Mouse (Mus musculus): Measurements from ENCODE around the gene Akr1d1. TPM values are rescaled to one million over a fixed set of nuclear protein-coding genes. Genes with fewer than 3 reads are reported as not detected.
A peak's percentile ranks its signal among the peaks of the same experiment; 100 is the strongest.

Akr1d1 gene
- polyA plus RNA-seq, 1 experiment from 2014 or later, result 1.4 TPM

GRCm38 (mm10) chr6:37615490-37615889 is 85.5 kb downstream of the Akr1d1 start:
- no peak for ATAC-seq (ENCODE audit: low FRiP score, low TSS enrichment)
- DNase-seq (ENCODE audit: low spot score), result no peak
- Histone ChIP-seq H3K9me3 (ENCODE audit: control insufficient read depth, low read length) (no peaks in the 10 kb centered on the region), H3K4me2 (replicated peaks; ENCODE audit: low read depth) (no peak overlapping the region), H3K27me3 (ENCODE audit: control insufficient read depth, insufficient read depth, low read length) (no peaks in the 10 kb centered on the region), H3K4me1 (replicated peaks; ENCODE audit: control insufficient read depth, insufficient read depth) (0 out of 2 replicates have a peak, but pooled peaks cover 3% of the 10 kb centered on the region), H3K4me3 (ENCODE audit: low read depth, low read length) (no peak overlapping the region), H3K9ac (ENCODE audit: low read length) (no peak overlapping the region), H3K36me3 (ENCODE audit: control insufficient read depth, insufficient read depth, low read length) (no peaks in the 10 kb centered on the region), H3K27ac (replicated peaks) (no peak overlapping the region)
- TF ChIP-seq EP300 (optimal IDR thresholded peaks at IDR 0.05) (no peak), CTCF (IDR thresholded peaks at IDR 0.05; ENCODE audit: low read depth) (no peak)
- WGBS, result 60% methylated on average over 2 of the region's 2 CpGs

GRCm38 (mm10) chr6:37616136-37616535 is 86.2 kb downstream of the Akr1d1 start:
- Histone ChIP-seq H3K36me3 (ENCODE audit: control insufficient read depth, insufficient read depth, low read length) (no peaks in the 10 kb centered on the region), H3K4me2 (replicated peaks; ENCODE audit: low read depth) (no peak overlapping the region), H3K4me3 (ENCODE audit: low read depth, low read length) (no peak overlapping the region), H3K27me3 (ENCODE audit: control insufficient read depth, insufficient read depth, low read length) (no peaks in the 10 kb centered on the region), H3K4me1 (replicated peaks; ENCODE audit: control insufficient read depth, insufficient read depth) (0 out of 2 replicates have a peak, but pooled peaks cover 3% of the 10 kb centered on the region), H3K9me3 (ENCODE audit: control insufficient read depth, low read length) (no peaks in the 10 kb centered on the region), H3K9ac (ENCODE audit: low read length) (no peak overlapping the region), H3K27ac (replicated peaks) (no peak overlapping the region)
- DNase-seq (ENCODE audit: low spot score) (no peak), ATAC-seq (ENCODE audit: low FRiP score, low TSS enrichment) (no peak)
- WGBS, result 97% methylated on average over 7 of the region's 7 CpGs
- no peak for TF ChIP-seq CTCF (IDR thresholded peaks at IDR 0.05; ENCODE audit: low read depth)
- TF ChIP-seq EP300 (optimal IDR thresholded peaks at IDR 0.05), result no peak

- ATAC-seq (ENCODE audit: low FRiP score, low TSS enrichment), result peak; percentile 42
- Histone ChIP-seq H3K9me3 (ENCODE audit: control insufficient read depth, low read length) (no peaks in the 10 kb centered on the region), H3K4me3 (ENCODE audit: low read depth, low read length) (no peak overlapping the region), H3K27me3 (ENCODE audit: control insufficient read depth, insufficient read depth, low read length) (no peaks in the 10 kb centered on the region), H3K4me1 (replicated peaks; ENCODE audit: control insufficient read depth, insufficient read depth) (0 out of 2 replicates have a peak, but pooled peaks cover 3% of the 10 kb centered on the region), H3K4me2 (replicated peaks; ENCODE audit: low read depth) (no peak overlapping the region), H3K36me3 (ENCODE audit: control insufficient read depth, insufficient read depth, low read length) (no peaks in the 10 kb centered on the region), H3K9ac (ENCODE audit: low read length) (no peak overlapping the region), H3K27ac (replicated peaks) (0 out of 2 replicates have a peak overlapping the region, but pooled peaks have one; percentile 58)
- TF ChIP-seq CTCF (IDR thresholded peaks at IDR 0.05; ENCODE audit: low read depth) (no peak), EP300 (optimal IDR thresholded peaks at IDR 0.05) (no peak)
- no peak for DNase-seq (ENCODE audit: low spot score)
- WGBS, result 33% methylated on average over 10 of the region's 10 CpGs
Observed at GRCm38 (mm10) chr6:37617431-37618011, 87.5 kb downstream of the Akr1d1 start.

Other genes with a start within 250 kb of the Akr1d1 start
- 0.39 and 0.56 TPM in 2 replicates for gene Dgki, start 230.0 kb upstream of the Akr1d1 start, polyA plus RNA-seq (2015; fragmentation: Nextera tagmentation; extraction: Ambion mirVana)
- 8.3 and 8.5 TPM in 2 replicates for gene Creb3l2, start 88.0 kb upstream of the Akr1d1 start, polyA plus RNA-seq (2015; fragmentation: Nextera tagmentation; extraction: Ambion mirVana)